Mouse (Mus musculus) kidney, adult 2 months (tissue): Measurements from ENCODE around the gene Gm10722.
"Not testable (repeated sequence)": the region's sequence is repeated elsewhere in the genome, so short reads cannot be mapped to it uniquely, and the experiment has no call there.

Source experiments
- CTCF ChIP-seq: fragments of 200-500 bp; conservative IDR thresholded peaks from 2 replicates; pipeline ENCODE4 v1.5.1; 2011; ENCODE audit warnings: low read depth, mild to moderate bottlenecking, control low read depth, low read length, moderate library complexity, mixed read lengths; ENCODE audit not compliant: insufficient read depth, insufficient read length
- POLR2A ChIP-seq: fragments of 200-500 bp; IDR thresholded peaks from one replicate; pipeline ENCODE4 v1.6.1; 2011; ENCODE audit warnings: low read depth, low read length, control low read depth

DNA sequence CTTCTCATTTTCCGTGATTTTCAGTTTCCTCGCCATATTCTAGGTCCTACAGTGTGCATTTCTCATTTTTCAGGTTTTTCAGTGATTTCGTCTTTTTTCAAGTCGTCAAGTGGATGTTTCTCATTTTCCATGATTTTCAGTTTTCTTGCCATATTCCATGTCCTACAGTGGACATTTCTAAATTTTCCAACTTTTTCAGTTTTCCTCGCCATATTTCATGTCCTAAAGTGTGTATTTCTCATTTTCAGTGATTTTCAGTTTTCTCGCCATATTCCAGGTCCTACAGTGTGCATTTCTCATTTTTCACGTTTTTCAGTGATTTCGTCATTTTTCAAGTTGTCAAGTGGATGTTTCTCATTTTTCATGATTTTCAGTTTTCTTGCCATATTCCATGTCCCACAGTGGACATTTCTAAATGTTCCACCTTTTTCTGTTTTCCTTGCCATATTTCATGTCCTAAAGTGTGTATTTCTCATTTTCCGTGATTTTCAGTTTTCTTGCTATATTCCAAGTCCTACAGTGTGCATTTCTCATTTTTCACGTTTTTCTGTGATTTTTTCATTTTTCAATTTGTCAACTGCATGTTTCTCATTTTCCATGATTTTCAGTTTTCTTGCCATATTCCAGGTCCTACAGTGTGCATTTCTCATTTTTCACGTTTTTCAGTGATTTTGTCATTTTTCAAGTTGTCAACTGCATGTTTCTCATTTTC, 1.4 kb downstream of the Gm10722 start:
- not testable (repeated sequence) for TF ChIP-seq CTCF, POLR2A
